Mouse (Mus musculus) urinary bladder, postnatal 10 days (tissue): ENCODE measurements around the gene Arid1b.

Source experiments
- DNase-seq: peaks from one replicate; pipeline ENCODE4 v3.0.0; 2022; ENCODE audit warnings: low spot score

Arid1b gene

GRCm38 (mm10) chr17:5390682-5391081 is 396.6 kb downstream of the Arid1b start:
- DNase-seq, result no peak

GRCm38 (mm10) chr17:5395454-5396205 is 401.5 kb downstream of the Arid1b start:
- DNase-seq, result no peak

- no peak for DNase-seq
Observed at GRCm38 (mm10) chr17:5396213-5396612, 402.1 kb downstream of the Arid1b start.
